Mouse (Mus musculus) testis, postnatal 10 days (tissue): ENCODE measurements around the gene Birc5.

Source experiments
- DNase-seq: peaks from one replicate; pipeline ENCODE4 v3.0.0; 2021; ENCODE audit warnings: low spot score

Birc5 gene

GRCm38 (mm10) chr11:117886000-117886399 lies 36.9 kb downstream of the Birc5 start:
- no peak for DNase-seq

- no peak for DNase-seq
Measured at GRCm38 (mm10) chr11:117888168-117888852, 39.3 kb downstream of the Birc5 start.

GRCm38 (mm10) chr11:117888853-117889822 lies 40.1 kb downstream of the Birc5 start:
- peak; percentile 73 for DNase-seq

- DNase-seq = no peak
Measured at GRCm38 (mm10) chr11:117889887-117890340, 40.9 kb downstream of the Birc5 start.

GRCm38 (mm10) chr11:117890519-117891282 lies 41.6 kb downstream of the Birc5 start:
- DNase-seq = no peak

- DNase-seq = no peak
Measured at GRCm38 (mm10) chr11:117891581-117892175, 42.6 kb downstream of the Birc5 start.

GRCm38 (mm10) chr11:117892199-117892598 lies 43.1 kb downstream of the Birc5 start:
- no peak for DNase-seq

GRCm38 (mm10) chr11:117894676-117895075 lies 45.6 kb downstream of the Birc5 start:
- DNase-seq = no peak

- no peak for DNase-seq
Measured at GRCm38 (mm10) chr11:117896533-117896932, 47.5 kb downstream of the Birc5 start.

- DNase-seq = no peak
Measured at GRCm38 (mm10) chr11:117902282-117902681, 53.2 kb downstream of the Birc5 start.

- no peak for DNase-seq
Measured at GRCm38 (mm10) chr11:117904442-117904841, 55.4 kb downstream of the Birc5 start.
